Mouse (Mus musculus) lung, embryonic 16.5 days (tissue): ENCODE measurements around the gene Ppp3ca. TPM values are rescaled to one million over a fixed set of nuclear protein-coding genes. Genes with fewer than 3 reads are reported as not detected.

ENCODE experiments used
- ATAC-seq: fragments of 200-750 bp; cut with Nextera tagmentation; 2 replicates; pipeline ENCODE4 v1.8.0; 2017; ENCODE audit warnings: low read depth, mild to moderate bottlenecking, moderate library complexity
- H3K27ac ChIP-seq: fragments of 300-500 bp; sonication (generic); 2 replicates; pipeline ENCODE4 v1.5.1; 2014; ENCODE audit warnings: mild to moderate bottlenecking, control low read depth, low read length
- H3K27me3 ChIP-seq: fragments of 300-500 bp; sonication (generic); 2 replicates; pipeline ENCODE4 v1.6.1; 2014; ENCODE audit warnings: low read depth, low read length, mixed read lengths; ENCODE audit not compliant: control insufficient read depth, insufficient read depth
- H3K36me3 ChIP-seq: fragments of 300-500 bp; sonication (generic); 2 replicates; pipeline ENCODE4 v1.6.1; 2014; ENCODE audit warnings: low read length; ENCODE audit not compliant: control insufficient read depth, insufficient read depth
- H3K4me1 ChIP-seq: fragments of 300-500 bp; sonication (generic); replicated peaks from 2 replicates; pipeline ENCODE4 v1.6.1; 2014; ENCODE audit warnings: low read length, mixed read lengths; ENCODE audit not compliant: control insufficient read depth, insufficient read depth
- H3K4me2 ChIP-seq: fragments of 300-500 bp; sonication (generic); 2 replicates; pipeline ENCODE4 v1.6.1; 2014; ENCODE audit warnings: low read depth, low read length, control low read depth
- H3K4me3 ChIP-seq: fragments of 300-500 bp; sonication (generic); 2 replicates; pipeline ENCODE4 v1.5.1; 2014; ENCODE audit warnings: mild to moderate bottlenecking, low read length, control low read depth
- H3K9ac ChIP-seq: fragments of 300-500 bp; sonication (generic); 2 replicates; pipeline ENCODE4 v1.6.1; 2014; ENCODE audit warnings: low read length, control low read depth
- H3K9me3 ChIP-seq: fragments of 300-500 bp; sonication (generic); 2 replicates; pipeline ENCODE4 v1.6.1; 2016; ENCODE audit warnings: low read length; ENCODE audit not compliant: control insufficient read depth
- WGBS: fragments of 180-500 bp; shearing (Covaris S2); extraction: QIAGEN DNeasy Blood & Tissue Kit; methylation state at CpG from one replicate; pipeline ENCODE4 v1.1.7; 2014; 5-methylcytosine and 5-hydroxymethylcytosine counted together
- polyA plus RNA-seq: library from polyadenylated mRNA; unstranded; fragments of >200 nt; fragmentation: Nextera tagmentation; extraction: Ambion mirVana; gene quantifications from 2 replicates; pipeline ENCODE4 v1.2.1, GENCODE M21; 2015

The Ppp3ca gene
- polyA plus RNA-seq, 1 experiment from 2014 or later = 66.1 TPM

DNA sequence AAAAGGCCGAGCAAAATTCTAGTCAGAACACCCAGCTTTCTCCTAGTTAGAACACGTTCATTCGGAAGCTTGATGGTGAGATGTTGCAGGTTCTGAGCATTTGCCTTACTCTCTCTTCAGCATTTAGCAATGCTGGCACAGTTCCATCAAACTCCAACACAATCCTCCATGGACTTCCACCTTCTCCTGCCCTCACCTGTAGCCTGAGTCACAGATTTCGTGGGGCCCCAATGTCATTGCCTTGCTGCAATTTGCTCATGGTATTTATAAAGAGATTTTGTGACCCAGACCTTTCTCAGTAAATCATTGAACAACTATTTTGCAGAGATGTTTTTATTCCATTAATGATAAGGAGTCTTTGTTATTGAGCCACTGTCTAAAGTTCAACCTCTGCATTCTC, 278.2 kb downstream of the Ppp3ca start:
- ATAC-seq = no peak
- Histone ChIP-seq H3K9ac (no peak overlapping the region), H3K4me3 (no peak overlapping the region), H3K27ac (no peak overlapping the region), H3K4me1 (no peaks in the 10 kb centered on the region), H3K36me3 (no peaks in the 10 kb centered on the region), H3K9me3 (no peaks in the 10 kb centered on the region), H3K4me2 (no peak overlapping the region), H3K27me3 (no peaks in the 10 kb centered on the region)
- WGBS = 86% methylated on average over 4 of the region's 4 CpGs

DNA sequence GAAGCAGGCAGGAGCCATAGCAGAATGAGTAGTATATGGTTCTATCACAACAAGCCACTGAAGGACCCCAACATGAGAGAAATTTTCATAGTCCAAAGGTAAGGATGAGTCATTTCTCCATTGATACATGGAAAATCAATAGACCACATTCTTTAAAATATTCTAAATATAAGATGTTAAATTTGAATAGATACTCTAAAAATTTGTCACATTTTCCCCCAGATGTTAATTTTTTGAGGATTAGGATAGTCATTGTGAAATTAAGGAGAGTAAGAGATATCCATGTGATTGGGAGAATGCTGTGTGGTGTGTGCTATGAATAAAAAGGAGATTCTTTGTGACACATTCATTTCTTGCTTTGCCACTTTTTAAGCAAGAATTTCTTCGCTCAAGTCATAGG, 281.9 kb downstream of the Ppp3ca start:
- H3K4me3 ChIP-seq = no peak overlapping the region
- H3K27me3 ChIP-seq = no peaks in the 10 kb centered on the region
- H3K9me3 ChIP-seq = peaks cover 3% of the 10 kb centered on the region
- no peaks in the 10 kb centered on the region for H3K4me1 ChIP-seq
- H3K27ac ChIP-seq = no peak overlapping the region
- no peak overlapping the region for H3K9ac ChIP-seq
- H3K36me3 ChIP-seq = no peaks in the 10 kb centered on the region
- no peak overlapping the region for H3K4me2 ChIP-seq
- ATAC-seq = no peak
- WGBS = 74% methylated on average over 1 of the region's 1 CpGs

DNA sequence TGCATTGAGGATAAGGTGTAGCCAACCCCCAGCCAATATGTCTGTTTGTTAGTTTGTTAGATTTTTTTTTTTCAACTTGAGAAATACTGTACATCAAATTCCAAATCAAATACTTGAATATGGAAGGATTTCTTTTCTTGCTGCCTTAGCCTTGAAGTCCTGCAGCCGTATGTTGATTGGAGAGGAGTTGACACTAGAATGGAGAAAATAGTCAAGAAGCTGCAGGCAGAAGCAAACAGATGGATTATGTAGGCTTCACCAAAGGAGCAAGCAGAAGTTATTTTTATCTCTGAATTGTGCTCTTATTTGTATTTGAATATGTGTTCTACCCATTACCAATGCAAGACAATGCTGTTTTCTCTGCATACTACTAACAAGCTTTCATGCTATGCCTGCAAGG, 282.9 kb downstream of the Ppp3ca start:
- Histone ChIP-seq H3K4me2 (no peak overlapping the region), H3K4me1 (no peaks in the 10 kb centered on the region), H3K36me3 (no peaks in the 10 kb centered on the region), H3K9ac (no peak overlapping the region), H3K27me3 (no peaks in the 10 kb centered on the region), H3K9me3 (peaks cover 3% of the 10 kb centered on the region), H3K27ac (no peak overlapping the region), H3K4me3 (no peak overlapping the region)
- no peak for ATAC-seq
- 61% methylated on average over 1 of the region's 1 CpGs for WGBS

GRCm38 (mm10) chr3:136955043-136955442, 285.1 kb downstream of the Ppp3ca start:
- ATAC-seq = no peak
- no peak overlapping the region for H3K4me3 ChIP-seq
- no peak overlapping the region for H3K27ac ChIP-seq
- H3K9ac ChIP-seq = no peak overlapping the region
- H3K4me1 ChIP-seq = no peaks in the 10 kb centered on the region
- no peaks in the 10 kb centered on the region for H3K36me3 ChIP-seq
- no peaks in the 10 kb centered on the region for H3K27me3 ChIP-seq
- WGBS = 78% methylated on average over 2 of the region's 2 CpGs
- no peak overlapping the region for H3K4me2 ChIP-seq
- H3K9me3 ChIP-seq = peaks cover 3% of the 10 kb centered on the region

- no peak overlapping the region for H3K4me2 ChIP-seq
- 90% methylated on average over 3 of the region's 3 CpGs for WGBS
- no peak for ATAC-seq
- H3K4me3 ChIP-seq = no peak overlapping the region
- no peak overlapping the region for H3K27ac ChIP-seq
- no peak overlapping the region for H3K9ac ChIP-seq
- H3K27me3 ChIP-seq = no peaks in the 10 kb centered on the region
- H3K9me3 ChIP-seq = no peaks in the 10 kb centered on the region
- no peaks in the 10 kb centered on the region for H3K4me1 ChIP-seq
- no peaks in the 10 kb centered on the region for H3K36me3 ChIP-seq
These were observed 290.4 kb downstream of the Ppp3ca start for GRCm38 (mm10) chr3:136960314-136960713.

GRCm38 (mm10) chr3:136966786-136967185, 296.9 kb downstream of the Ppp3ca start:
- Histone ChIP-seq H3K9me3 (no peaks in the 10 kb centered on the region), H3K4me1 (no peaks in the 10 kb centered on the region), H3K36me3 (no peaks in the 10 kb centered on the region), H3K4me3 (no peak overlapping the region), H3K27me3 (no peaks in the 10 kb centered on the region), H3K4me2 (no peak overlapping the region), H3K27ac (no peak overlapping the region), H3K9ac (no peak overlapping the region)
- 85% methylated on average over 5 of the region's 5 CpGs for WGBS
- ATAC-seq = no peak

GRCm38 (mm10) chr3:136967510-136967909, 297.6 kb downstream of the Ppp3ca start:
- 70% methylated on average over 2 of the region's 2 CpGs for WGBS
- Histone ChIP-seq H3K4me3 (no peak overlapping the region), H3K9ac (no peak overlapping the region), H3K27ac (no peak overlapping the region), H3K9me3 (no peaks in the 10 kb centered on the region), H3K4me1 (no peaks in the 10 kb centered on the region), H3K4me2 (no peak overlapping the region), H3K27me3 (no peaks in the 10 kb centered on the region), H3K36me3 (no peaks in the 10 kb centered on the region)
- ATAC-seq = no peak

GRCm38 (mm10) chr3:136969796-136970195, 299.9 kb downstream of the Ppp3ca start:
- ATAC-seq = no peak
- H3K9me3 ChIP-seq = no peaks in the 10 kb centered on the region
- H3K9ac ChIP-seq = no peak overlapping the region

GRCm38 (mm10) chr3:136977859-136978258, 307.9 kb downstream of the Ppp3ca start:
- ATAC-seq = no peak
- Histone ChIP-seq H3K4me1 (no peaks in the 10 kb centered on the region), H3K27ac (no peak overlapping the region), H3K4me2 (no peak overlapping the region), H3K4me3 (no peak overlapping the region), H3K36me3 (no peaks in the 10 kb centered on the region), H3K9me3 (no peaks in the 10 kb centered on the region), H3K9ac (no peak overlapping the region), H3K27me3 (no peaks in the 10 kb centered on the region)
- WGBS = 66% methylated on average over 1 of the region's 1 CpGs

More at GRCm38 (mm10) chr3:136969796-136970195, 299.9 kb downstream of the Ppp3ca start:
- 51% methylated on average over 4 of the region's 4 CpGs for WGBS
- Histone ChIP-seq H3K27me3 (no peaks in the 10 kb centered on the region), H3K27ac (no peak overlapping the region), H3K4me1 (no peaks in the 10 kb centered on the region), H3K4me3 (no peak overlapping the region), H3K36me3 (no peaks in the 10 kb centered on the region), H3K4me2 (no peak overlapping the region)

GRCm38 (mm10) chr3:136980915-136981588, 311.1 kb downstream of the Ppp3ca start:
- ATAC-seq = peak; percentile 71
- no peaks in the 10 kb centered on the region for H3K4me1 ChIP-seq
- H3K4me2 ChIP-seq = no peak overlapping the region
- H3K27me3 ChIP-seq = no peaks in the 10 kb centered on the region
- no peak overlapping the region for H3K4me3 ChIP-seq
- H3K36me3 ChIP-seq = no peaks in the 10 kb centered on the region
- no peak overlapping the region for H3K9ac ChIP-seq
- no peaks in the 10 kb centered on the region for H3K9me3 ChIP-seq
- WGBS = 50% methylated on average over 5 of the region's 5 CpGs
- no peak overlapping the region for H3K27ac ChIP-seq
